Mouse (Mus musculus): ENCODE results near the gene Depdc1b.

Gene Depdc1b

GRCm38 (mm10) chr13:108448348-108448931 lies 132.3 kb downstream of the Depdc1b start:
- DNase-seq = no peak

- DNase-seq = no peak
Measured at GRCm38 (mm10) chr13:108449116-108450097, 133.3 kb downstream of the Depdc1b start, which contains the start of gene Pde4d. TSS of gene Pde4d (plus strand) at chr13:108449948.

- no peak for DNase-seq
Measured at GRCm38 (mm10) chr13:108451122-108451521, 135.0 kb downstream of the Depdc1b start.

- no peak for DNase-seq
Measured at GRCm38 (mm10) chr13:108453064-108453919, 137.2 kb downstream of the Depdc1b start.

Data from cerebellum, postnatal 25 days (tissue).